Mouse (Mus musculus) liver, postnatal 0 days (tissue): Measurements from ENCODE around the gene Dpp9. TPM values are rescaled to one million over a fixed set of nuclear protein-coding genes. Genes with fewer than 3 reads are reported as not detected.
A peak's percentile ranks its signal among the peaks of the same experiment; 100 is the strongest.

Experiments used
- ATAC-seq: fragments of 200-750 bp; cut with Nextera tagmentation; 2 replicates; pipeline ENCODE4 v1.8.0; 2017; ENCODE audit warnings: mild to moderate bottlenecking, moderate library complexity
- DNase-seq: peaks from one replicate; pipeline ENCODE4 v3.0.0-alpha.2; 2016
- H3K27ac ChIP-seq: fragments of 300-500 bp; sonication (generic); 2 replicates; pipeline ENCODE4 v1.5.1; 2014; ENCODE audit warnings: antibody characterized with exemption, moderate library complexity, mild to moderate bottlenecking, low read depth
- H3K27me3 ChIP-seq: fragments of 300-500 bp; sonication (generic); 2 replicates; pipeline ENCODE4 v1.6.1; 2014; ENCODE audit warnings: low read length, control low read depth, mixed read lengths; ENCODE audit not compliant: insufficient read depth
- H3K36me3 ChIP-seq: fragments of 300-500 bp; sonication (generic); replicated peaks from 2 replicates; pipeline ENCODE4 v1.6.1; 2014; ENCODE audit warnings: mild to moderate bottlenecking, control low read depth, low read length, moderate library complexity, mixed read lengths; ENCODE audit not compliant: insufficient read depth
- H3K4me1 ChIP-seq: fragments of 300-500 bp; sonication (generic); 2 replicates; pipeline ENCODE4 v1.6.1; 2014; ENCODE audit warnings: antibody characterized with exemption, mild to moderate bottlenecking, control low read depth; ENCODE audit not compliant: insufficient read depth
- H3K4me2 ChIP-seq: fragments of 300-500 bp; sonication (generic); 2 replicates; pipeline ENCODE4 v1.6.1; 2014; ENCODE audit warnings: low read depth, mild to moderate bottlenecking, low read length, moderate library complexity, mixed read lengths
- H3K4me3 ChIP-seq: fragments of 300-500 bp; sonication (generic); 2 replicates; pipeline ENCODE4 v1.5.1; 2014; ENCODE audit warnings: low read depth, low read length
- H3K9ac ChIP-seq: fragments of 300-500 bp; sonication (generic); replicated peaks from 2 replicates; pipeline ENCODE4 v1.6.1; 2014; ENCODE audit warnings: mild to moderate bottlenecking, moderate library complexity
- H3K9me3 ChIP-seq: fragments of 300-500 bp; sonication (generic); 2 replicates; pipeline ENCODE4 v1.6.1; 2016; ENCODE audit warnings: mild to moderate bottlenecking, control low read depth, low read length, mixed read lengths
- CTCF ChIP-seq: sonication (generic); IDR thresholded peaks from 2 replicates; pipeline ENCODE4 v1.5.1; 2016; ENCODE audit warnings: antibody characterized with exemption, low read depth
- EP300 ChIP-seq: IDR thresholded peaks from 2 replicates; pipeline ENCODE4 v1.6.1; 2016; ENCODE audit warnings: antibody characterized with exemption, low read depth, mild to moderate bottlenecking
- WGBS: fragments of 180-500 bp; shearing (Covaris S2); extraction: QIAGEN DNeasy Blood & Tissue Kit; methylation state at CpG from one replicate; pipeline ENCODE4 v1.1.7; 2014; ENCODE audit not compliant: insufficient replicate concordance; 5-methylcytosine and 5-hydroxymethylcytosine counted together
- polyA plus RNA-seq: library from polyadenylated mRNA; unstranded; fragments of >200 nt; fragmentation: Nextera tagmentation; extraction: Ambion mirVana; gene quantifications from 2 replicates; pipeline ENCODE4 v1.2.1, GENCODE M21; 2015

Gene Dpp9
- polyA plus RNA-seq, 1 experiment from 2014 or later = 12.1 TPM

DNA sequence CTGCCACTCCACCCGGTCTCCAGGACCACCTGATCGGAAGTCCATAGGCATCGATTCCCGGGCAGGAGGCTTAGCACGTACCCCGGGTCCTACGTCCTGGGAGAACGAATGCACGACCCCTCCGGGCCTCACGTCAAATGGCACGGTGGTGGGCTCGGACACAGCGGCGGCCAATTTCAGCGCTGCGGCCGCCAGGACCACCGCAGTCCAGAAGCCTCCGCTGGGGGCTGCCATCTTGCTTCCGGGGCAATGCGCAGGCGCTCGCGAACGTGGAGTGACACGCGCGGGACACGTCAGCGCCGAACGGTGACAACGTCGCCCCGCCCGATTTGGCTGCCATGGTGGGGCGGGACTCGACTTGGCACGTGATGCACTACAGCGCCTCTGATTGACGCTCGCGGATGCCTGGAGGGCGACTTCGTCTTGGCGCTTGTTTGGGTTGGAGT is 35.0 kb downstream of the Dpp9 start, which contains the start of gene Mydgf:
TSS of gene Mydgf (minus strand) at position 263 of the 446 bp plus-strand sequence.
- DNase-seq (peak; percentile 97), ATAC-seq (peak; percentile 96)
- TF ChIP-seq CTCF (0 out of 2 replicates have a peak, but pooled peaks have one; percentile 9), EP300 (no peak)
- H3K9me3 ChIP-seq = no peaks in the 10 kb centered on the region
- H3K4me3 ChIP-seq = peak within 1 kb of the TSS; percentile 87
- under 1% methylated on average over 47 of the region's 47 CpGs for WGBS
- no peaks in the 10 kb centered on the region for H3K27me3 ChIP-seq
- H3K4me2 ChIP-seq = peak within 1 kb of the TSS; percentile 94
- peak within 1 kb of the TSS; percentile 86 for H3K9ac ChIP-seq
- H3K27ac ChIP-seq = peak within 1 kb of the TSS; percentile 80
- H3K36me3 ChIP-seq = peaks cover 28% of the 10 kb centered on the region
- peaks cover 20% of the 10 kb centered on the region for H3K4me1 ChIP-seq

DNA sequence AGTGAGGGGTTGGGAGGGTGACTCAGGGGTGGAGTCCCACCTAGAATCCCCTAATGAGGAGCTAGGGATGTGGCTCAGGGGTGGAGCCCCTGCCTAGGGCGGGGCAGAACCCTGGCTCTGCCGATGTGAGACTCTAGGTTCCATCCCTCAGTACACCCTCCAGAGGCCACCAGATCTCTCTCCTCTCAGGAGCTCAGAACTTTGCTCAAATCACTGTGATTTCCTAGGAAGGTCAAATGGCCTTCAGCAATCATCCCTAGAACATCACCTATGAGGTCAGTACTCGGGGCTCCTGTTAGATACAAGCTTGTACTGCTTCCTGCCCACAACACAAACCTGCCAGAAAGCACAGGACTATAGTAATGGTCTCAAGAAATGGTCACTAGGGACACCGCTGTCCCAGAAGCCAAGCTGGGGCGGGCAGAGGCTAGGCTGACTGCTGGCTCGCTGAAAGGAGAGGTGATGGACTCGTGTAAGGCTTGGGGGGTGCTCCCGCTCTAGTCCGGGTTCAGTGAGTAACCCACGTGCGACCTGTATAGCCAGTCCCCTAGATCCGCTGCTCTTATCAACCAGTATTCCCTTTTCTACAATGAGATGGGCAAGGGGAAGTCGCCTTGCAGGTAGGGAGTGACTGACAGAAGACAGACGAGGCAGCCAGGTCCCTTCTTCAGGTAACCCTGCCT is 35.6 kb downstream of the Dpp9 start:
- peak overlapping the region; percentile 86 for H3K9ac ChIP-seq
- H3K27ac ChIP-seq = peak overlapping the region; percentile 80
- H3K9me3 ChIP-seq = no peaks in the 10 kb centered on the region
- no peak for TF ChIP-seq CTCF
- no peak for TF ChIP-seq EP300
- peak overlapping the region; percentile 94 for H3K4me2 ChIP-seq
- 1% methylated on average over 14 of the region's 14 CpGs for WGBS
- peaks cover 20% of the 10 kb centered on the region for H3K4me1 ChIP-seq
- H3K27me3 ChIP-seq = no peaks in the 10 kb centered on the region
- peaks cover 30% of the 10 kb centered on the region for H3K36me3 ChIP-seq
- peak overlapping the region; percentile 87 for H3K4me3 ChIP-seq
- peak; percentile 51 for ATAC-seq
- no peak for DNase-seq

DNA sequence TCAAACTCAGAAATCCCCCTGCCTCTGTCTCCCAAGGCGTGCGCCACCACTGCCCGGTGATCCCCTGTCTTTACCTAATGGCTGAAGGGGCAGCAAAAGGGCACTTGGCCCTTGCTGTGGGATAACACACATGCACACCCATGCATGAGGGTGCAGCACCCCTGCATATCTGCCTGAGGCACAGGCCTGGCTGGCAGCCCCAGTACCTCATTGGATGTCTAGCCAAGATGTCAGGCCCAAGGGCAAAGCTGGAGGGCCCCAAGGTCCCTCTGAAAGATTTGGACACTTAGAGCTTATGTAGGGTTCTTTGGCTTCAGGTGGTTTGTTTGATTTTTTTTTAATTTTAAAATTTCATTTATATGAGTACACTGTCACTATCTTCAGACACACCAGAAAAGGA is 43.3 kb downstream of the Dpp9 start:
- Histone ChIP-seq H3K4me2 (no peak overlapping the region), H3K27me3 (no peaks in the 10 kb centered on the region), H3K9ac (no peak overlapping the region), H3K36me3 (peaks cover 29% of the 10 kb centered on the region), H3K27ac (no peak overlapping the region), H3K9me3 (no peaks in the 10 kb centered on the region), H3K4me1 (peaks cover under 1% of the 10 kb centered on the region; the same call in 1 of the 2 replicates), H3K4me3 (no peak overlapping the region)
- TF ChIP-seq CTCF (no peak), EP300 (no peak)
- DNase-seq (no peak), ATAC-seq (no peak)
- 92% methylated on average over 3 of the region's 3 CpGs for WGBS

- TF ChIP-seq EP300 = no peak
- no peak for TF ChIP-seq CTCF
- WGBS = 57% methylated on average over 10 of the region's 10 CpGs
Observed at GRCm38 (mm10) chr17:56173401-56174046, 45.2 kb downstream of the Dpp9 start.

DNA sequence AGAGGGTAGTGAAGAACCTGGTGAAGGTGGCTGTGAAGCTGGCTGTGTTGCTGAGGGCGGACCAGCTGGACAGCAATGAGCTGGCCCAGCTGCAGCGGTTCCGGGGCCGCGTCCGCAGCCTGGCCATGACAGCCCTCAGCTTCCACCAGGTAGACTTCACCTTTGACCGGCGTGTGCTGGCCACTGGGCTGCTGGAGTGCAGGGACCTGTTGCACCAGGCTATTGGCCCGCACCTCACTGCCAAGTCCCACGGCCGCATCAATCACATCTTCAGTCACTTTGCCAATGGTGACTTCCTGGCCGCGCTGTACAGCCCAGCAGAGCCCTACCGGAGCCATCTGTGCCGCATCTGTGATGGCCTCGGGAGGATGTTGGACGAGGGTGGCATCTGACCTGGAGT is 46.8 kb downstream of the Dpp9 start:
- 86% methylated on average over 17 of the region's 17 CpGs for WGBS
- H3K27me3 ChIP-seq = no peaks in the 10 kb centered on the region
- H3K9ac ChIP-seq = no peak overlapping the region
- H3K4me1 ChIP-seq = peaks cover 13% of the 10 kb centered on the region
- TF ChIP-seq EP300 (no peak), CTCF (no peak)
- no peak overlapping the region for H3K4me2 ChIP-seq
- DNase-seq = no peak
- H3K36me3 ChIP-seq = peaks cover 8% of the 10 kb centered on the region
- H3K9me3 ChIP-seq = no peaks in the 10 kb centered on the region
- no peak overlapping the region for H3K27ac ChIP-seq
- no peak overlapping the region for H3K4me3 ChIP-seq
- 0 out of 2 replicates have a peak, but pooled peaks have one; percentile 10 for ATAC-seq

More at GRCm38 (mm10) chr17:56173401-56174046, 45.2 kb downstream of the Dpp9 start:
- Histone ChIP-seq H3K9ac (no peak overlapping the region), H3K9me3 (no peaks in the 10 kb centered on the region), H3K27me3 (no peaks in the 10 kb centered on the region), H3K4me3 (no peak overlapping the region), H3K4me1 (peaks cover 13% of the 10 kb centered on the region), H3K36me3 (peaks cover 21% of the 10 kb centered on the region), H3K4me2 (no peak overlapping the region), H3K27ac (no peak overlapping the region)
- DNase-seq (no peak), ATAC-seq (no peak)

- Histone ChIP-seq H3K9me3 (no peaks in the 10 kb centered on the region), H3K27me3 (no peaks in the 10 kb centered on the region), H3K4me2 (no peak overlapping the region), H3K4me3 (no peak overlapping the region), H3K4me1 (peaks cover 13% of the 10 kb centered on the region), H3K27ac (no peak overlapping the region), H3K9ac (no peak overlapping the region), H3K36me3 (peaks cover 4% of the 10 kb centered on the region)
- TF ChIP-seq CTCF = no peak
- no peak for TF ChIP-seq EP300
- WGBS = 76% methylated on average over 9 of the region's 9 CpGs
- DNase-seq (no peak), ATAC-seq (no peak)
Observed at GRCm38 (mm10) chr17:56171456-56171855, 47.2 kb downstream of the Dpp9 start.
